8 mouse cellular contexts compared by ENCODE assay signal in the genomic region with DNA sequence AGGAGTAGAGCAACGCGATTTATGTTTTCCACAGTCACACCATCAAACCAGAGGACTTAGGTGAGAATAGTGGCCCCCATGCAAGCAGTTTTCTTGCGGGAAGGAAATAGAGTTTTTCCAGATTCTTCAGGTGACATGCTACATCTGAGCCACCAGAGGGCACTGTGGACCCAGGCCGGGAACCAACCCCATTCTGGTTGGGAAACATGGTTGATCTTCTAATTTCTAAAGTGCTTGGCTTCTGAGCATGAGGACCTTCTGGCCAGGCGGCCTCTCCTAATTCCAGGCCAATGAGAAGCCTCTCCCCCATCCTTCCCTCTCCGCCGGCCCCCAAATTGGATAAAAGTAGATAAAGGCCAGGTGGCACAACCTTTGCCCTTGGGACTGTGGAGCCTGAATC. TPM values are rescaled to one million over a fixed set of nuclear protein-coding genes. Genes with fewer than 3 reads are reported as not detected.
DNase-seq lines count a peak whose midpoint lies in the region; ATAC-seq and TF ChIP-seq lines count a peak whose summit lies in the region.
"Had no signal": no experiment of that assay in that cellular context is flagged by ENCODE, and none has a peak within 500 bp of the region (broad histone marks: within the 10 kb centered on the region; RNA-seq: fewer than 3 reads in every experiment).

No protein-coding gene starts in this region.

- H3K9me3 ChIP-seq in G1E (replicated peaks): peaks cover 35% of the 10 kb centered on the region
- H3K9me3 ChIP-seq in liver, postnatal 0 days (ENCODE audit: low read length): no peaks in the 10 kb centered on the region

- H3K36me3 ChIP-seq in C2C12 (ENCODE audit: control insufficient read depth, insufficient read depth): no peaks in the 10 kb centered on the region
- no peaks in the 10 kb centered on the region for H3K36me3 ChIP-seq in G1E (replicated peaks)
- H3K36me3 ChIP-seq in liver, postnatal 0 days (replicated peaks; ENCODE audit: insufficient read depth, low read length): no peaks in the 10 kb centered on the region

- H3K4me3 ChIP-seq in C2C12 (ENCODE audit: insufficient read depth, poor library complexity, severe bottlenecking): no peak overlapping the region
- no peak overlapping the region for H3K4me3 ChIP-seq in G1E (ENCODE audit: low read depth, low read length)
- no peak overlapping the region for H3K4me3 ChIP-seq in liver, postnatal 0 days (ENCODE audit: low read depth, low read length)

- H3K4me2 ChIP-seq in liver, postnatal 0 days (ENCODE audit: low read depth, low read length): no peak overlapping the region

- WGBS in liver, postnatal 0 days (ENCODE audit: insufficient replicate concordance): 11% methylated on average over 7 of the region's 7 CpGs

- no peak overlapping the region for H3K27ac ChIP-seq in liver, postnatal 0 days (ENCODE audit: low read depth)

- H3K9ac ChIP-seq in liver, postnatal 0 days (replicated peaks): no peak overlapping the region

- peak; percentile 9 for DNase-seq in kidney, adult 11 months
- no peak for DNase-seq in kidney, adult 8-10 months
- DNase-seq in G1E (ENCODE audit: low spot score): no peak
- DNase-seq in embryo, embryonic 10.5 days (ENCODE audit: low spot score): peak; percentile 50
- DNase-seq in liver, postnatal 0 days: peak; percentile 34
- no peak for DNase-seq in layer of hippocampus, adult 9-10 months (ENCODE audit: low spot score)

- no peak for TF ChIP-seq EP300 in liver, postnatal 0 days (IDR thresholded peaks at IDR 0.05; ENCODE audit: low read depth)

- H3K27me3 ChIP-seq in C2C12 (ENCODE audit: control insufficient read depth, insufficient read depth, insufficient read length) (peaks cover 5% of the 10 kb centered on the region), G1E (ENCODE audit: insufficient read depth, low read length) (no peaks in the 10 kb centered on the region)
- no peaks in the 10 kb centered on the region for H3K27me3 ChIP-seq in liver, postnatal 0 days (ENCODE audit: insufficient read depth, low read length)

- no peak overlapping the region for H3ac ChIP-seq in C2C12 (ENCODE audit: control insufficient read depth, insufficient read length, low read depth)

- H3K79me3 ChIP-seq in C2C12 (ENCODE audit: low read depth): no peaks in the 10 kb centered on the region

- no peak for ATAC-seq in G1E (ENCODE audit: extremely low read depth, insufficient number of reproducible peaks, low FRiP score, poor library complexity, severe bottlenecking)
- ATAC-seq in liver, postnatal 0 days: no peak

- TF ChIP-seq CTCF in C2C12 (IDR thresholded peaks at IDR 0.05; ENCODE audit: control insufficient read depth, insufficient read depth, insufficient read length) (peak; percentile 54), G1E (IDR thresholded peaks at IDR 0.05; ENCODE audit: low read depth, low read length) (peak; percentile 40; the same call in 1 of the 2 replicates)
- TF ChIP-seq CTCF in liver, postnatal 0 days (IDR thresholded peaks at IDR 0.05; ENCODE audit: low read depth): peak; percentile 85

- no peaks in the 10 kb centered on the region for H3K4me1 ChIP-seq in G1E (ENCODE audit: insufficient read depth, low read depth, low read length)
- no peaks in the 10 kb centered on the region for H3K4me1 ChIP-seq in liver, postnatal 0 days (ENCODE audit: insufficient read depth)

- H3K79me2 ChIP-seq in C2C12 (ENCODE audit: control insufficient read depth, insufficient read depth): no peaks in the 10 kb centered on the region

TF ChIP-seq in C2C12, 6 proteins besides CTCF, POLR2A, EP300 and RAD21:
- TF ChIP-seq USF1 (IDR thresholded peaks at IDR 0.05; ENCODE audit: low read depth) (no peak), FOSL1 (IDR thresholded peaks at IDR 0.05; ENCODE audit: insufficient read depth, low read length, poor library complexity, severe bottlenecking) (no peak), CEBPB (IDR thresholded peaks at IDR 0.05; ENCODE audit: low read depth) (no peak), MYOG (IDR thresholded peaks at IDR 0.05; ENCODE audit: control insufficient read depth, extremely low read depth, insufficient read length) (no peak), MAX (IDR thresholded peaks at IDR 0.05) (no peak), MYOD1 (IDR thresholded peaks at IDR 0.05; ENCODE audit: control insufficient read depth, insufficient read length, low read depth) (no peak)
TF ChIP-seq in C2C12: peak in this region for 0.

RNA-seq across cellular contexts. Expression of a gene that starts 38.3 kb away (rescaled TPM):
- polyA plus RNA-seq in C2C12 (2012; fragmentation: generic; extraction: Trizol): 22.2 TPM
- total RNA-seq in G1E (2014; fragmentation: Nextera tagmentation): not detected in 2 replicates
- total RNA-seq in G1E (2017): not detected in 2 replicates
- polyA plus RNA-seq in G1E (2012): not detected in 2 replicates
- polyA plus RNA-seq in liver, postnatal 0 days (2015; fragmentation: Nextera tagmentation; extraction: Ambion mirVana): 0.47 and 0.65 TPM in 2 replicates
- total RNA-seq: neutrophil, adult 5-6 weeks had no signal

RNA-seq across cellular contexts. Expression of a gene that starts 39.9 kb away (rescaled TPM):
- polyA plus RNA-seq in C2C12 (2012; fragmentation: generic; extraction: Trizol) (15.6 TPM), G1E (2012) (not detected in 2 replicates)
- total RNA-seq in G1E (2014; fragmentation: Nextera tagmentation) (not detected in 2 replicates), G1E (2017) (0.05 TPM in 1 of 2 replicates, not detected in the other)
- polyA plus RNA-seq in liver, postnatal 0 days (2015; fragmentation: Nextera tagmentation; extraction: Ambion mirVana): 0.45 and 0.63 TPM in 2 replicates
- total RNA-seq: neutrophil, adult 5-6 weeks had no signal

RNA-seq across cellular contexts. Expression of a gene that starts 56.6 kb away (rescaled TPM):
- polyA plus RNA-seq in C2C12 (2012; fragmentation: generic; extraction: Trizol) (0.05 TPM), G1E (2012) (not detected in 2 replicates)
- total RNA-seq in G1E (2014; fragmentation: Nextera tagmentation) (not detected in 2 replicates), G1E (2017) (0.12 TPM in 1 of 2 replicates, not detected in the other)
- 0.06 and 0.13 TPM in 2 replicates for polyA plus RNA-seq in liver, postnatal 0 days (2015; fragmentation: Nextera tagmentation; extraction: Ambion mirVana)

Comparison
In these comparisons a context has a peak if more than half of its experiments do, and no peak if none do; other contexts are left out.
1. DNase-seq: peak in kidney, adult 11 months (single experiment), embryo, embryonic 10.5 days (single experiment) and liver, postnatal 0 days (single experiment); none in kidney, adult 8-10 months (0 of 2), G1E (single experiment) and layer of hippocampus, adult 9-10 months (single experiment).
2. RNA of a gene that starts 38.3 kb away (polyA plus RNA-seq): 22.2 TPM in C2C12 (single experiment); 0.47 to 0.65 TPM in liver, postnatal 0 days and not detected in G1E; every median in the first group is over 10 times any median in the second.
3. RNA of a gene that starts 39.9 kb away (polyA plus RNA-seq): 15.6 TPM in C2C12 (single experiment); 0.45 to 0.63 TPM in liver, postnatal 0 days and not detected in G1E; every median in the first group is over 10 times any median in the second.
4. Peak in every context shown above with its lines, with median percentiles within 50 percentile points of each other: CTCF ChIP-seq.